Mouse (Mus musculus) midbrain, embryonic 11.5 days (tissue): Measurements from ENCODE around the gene Fip1l1. TPM values are rescaled to one million over a fixed set of nuclear protein-coding genes. Genes with fewer than 3 reads are reported as not detected.

Source experiments
- ATAC-seq: fragments of 200-750 bp; cut with Nextera tagmentation; 2 replicates; pipeline ENCODE4 v1.8.0; 2017; ENCODE audit warnings: moderate TSS enrichment, moderate library complexity; ENCODE audit not compliant: low FRiP score
- DNase-seq: peaks from one replicate; pipeline ENCODE4 v3.0.0; 2015; ENCODE audit warnings: low spot score; ENCODE audit errors: missing footprints
- H3K27ac ChIP-seq: fragments of 300-500 bp; sonication (generic); 2 replicates; pipeline ENCODE4 v1.5.1; 2014; ENCODE audit warnings: low read depth, low read length
- H3K27me3 ChIP-seq: fragments of 300-500 bp; sonication (generic); 2 replicates; pipeline ENCODE4 v1.6.1; 2014; ENCODE audit warnings: mild to moderate bottlenecking, low read length, moderate library complexity, mixed read lengths; ENCODE audit not compliant: control insufficient read depth, insufficient read depth
- H3K36me3 ChIP-seq: fragments of 300-500 bp; sonication (generic); 2 replicates; pipeline ENCODE4 v1.6.1; 2014; ENCODE audit warnings: mild to moderate bottlenecking, low read length, moderate library complexity, mixed read lengths; ENCODE audit not compliant: control insufficient read depth, insufficient read depth
- H3K4me1 ChIP-seq: fragments of 300-500 bp; sonication (generic); 2 replicates; pipeline ENCODE4 v1.6.1; 2014; ENCODE audit warnings: low read length; ENCODE audit not compliant: control insufficient read depth, insufficient read depth
- H3K4me2 ChIP-seq: fragments of 300-500 bp; sonication (generic); 2 replicates; pipeline ENCODE4 v1.6.1; 2014; ENCODE audit warnings: mild to moderate bottlenecking, moderate library complexity
- H3K4me3 ChIP-seq: fragments of 300-500 bp; sonication (generic); 2 replicates; pipeline ENCODE4 v1.5.1; 2014; ENCODE audit warnings: low read depth, low read length
- H3K9ac ChIP-seq: fragments of 300-500 bp; sonication (generic); 2 replicates; pipeline ENCODE4 v1.6.1; 2014; ENCODE audit warnings: low read length
- H3K9me3 ChIP-seq: fragments of 300-500 bp; sonication (generic); 2 replicates; pipeline ENCODE4 v1.6.1; 2016; ENCODE audit warnings: low read length; ENCODE audit not compliant: control insufficient read depth
- WGBS: fragments of 180-500 bp; shearing (Covaris S2); extraction: QIAGEN DNeasy Blood & Tissue Kit; methylation state at CpG from one replicate; pipeline ENCODE4 v1.1.7; 2014; 5-methylcytosine and 5-hydroxymethylcytosine counted together
- polyA plus RNA-seq: library from polyadenylated mRNA; unstranded; fragments of >200 nt; fragmentation: Nextera tagmentation; extraction: Ambion mirVana; gene quantifications from 2 replicates; pipeline ENCODE4 v1.2.1, GENCODE M21; 2014

Fip1l1 gene
- polyA plus RNA-seq, 1 experiment from 2014 or later: 89.1 TPM

DNA sequence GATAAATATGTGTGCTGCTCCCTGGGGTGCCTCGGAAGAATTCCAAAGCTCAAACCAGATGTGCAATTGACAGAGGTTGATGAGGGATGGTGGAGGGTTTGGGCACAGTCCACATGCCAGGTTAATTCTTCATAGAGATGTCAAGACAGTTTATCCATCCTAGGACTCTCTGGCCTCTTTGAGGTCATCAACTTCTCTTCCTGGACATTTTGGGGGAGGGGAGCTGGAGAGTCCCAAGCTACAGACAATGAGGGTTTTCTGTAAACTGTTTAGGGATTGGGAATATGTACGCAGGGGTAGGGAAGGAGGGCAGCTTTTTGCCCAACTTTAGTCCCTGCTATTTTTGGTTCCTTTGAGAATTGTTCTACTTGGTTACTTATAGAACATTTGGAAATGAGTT, 107.0 kb downstream of the Fip1l1 start:
- no peaks in the 10 kb centered on the region for H3K4me1 ChIP-seq
- WGBS: 89% methylated on average over 2 of the region's 2 CpGs
- H3K9ac ChIP-seq: no peak overlapping the region
- H3K9me3 ChIP-seq: no peaks in the 10 kb centered on the region
- peak; percentile 69 for DNase-seq
- no peaks in the 10 kb centered on the region for H3K27me3 ChIP-seq
- H3K27ac ChIP-seq: no peak overlapping the region
- no peak overlapping the region for H3K4me3 ChIP-seq
- H3K36me3 ChIP-seq: no peaks in the 10 kb centered on the region
- no peak for ATAC-seq
- H3K4me2 ChIP-seq: no peak overlapping the region

DNA sequence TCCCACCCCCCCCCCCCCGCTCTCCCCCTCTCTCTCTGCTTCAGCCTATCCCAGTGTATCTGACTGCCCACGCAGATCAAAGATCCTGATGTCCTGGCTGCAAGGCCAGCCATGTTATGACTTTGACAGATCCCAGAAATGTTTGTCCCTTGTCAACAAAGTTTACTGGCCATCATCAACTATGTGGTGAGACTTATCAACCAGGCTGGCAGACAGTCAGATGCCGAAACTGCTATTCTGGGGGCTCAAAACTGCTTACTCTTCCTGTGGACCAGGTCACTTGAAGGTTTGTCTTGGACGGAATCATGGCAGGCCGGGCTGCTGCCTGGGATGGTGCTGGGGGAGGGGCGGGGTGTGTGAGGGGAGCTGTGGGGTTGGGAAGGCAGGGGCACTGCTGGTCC, 112.3 kb downstream of the Fip1l1 start:
- Histone ChIP-seq H3K9me3 (no peaks in the 10 kb centered on the region), H3K27me3 (no peaks in the 10 kb centered on the region), H3K4me2 (no peak overlapping the region), H3K4me3 (no peak overlapping the region), H3K9ac (no peak overlapping the region), H3K4me1 (no peaks in the 10 kb centered on the region), H3K36me3 (no peaks in the 10 kb centered on the region), H3K27ac (no peak overlapping the region)
- ATAC-seq (no peak), DNase-seq (no peak)
- WGBS: 62% methylated on average over 5 of the region's 6 CpGs

DNA sequence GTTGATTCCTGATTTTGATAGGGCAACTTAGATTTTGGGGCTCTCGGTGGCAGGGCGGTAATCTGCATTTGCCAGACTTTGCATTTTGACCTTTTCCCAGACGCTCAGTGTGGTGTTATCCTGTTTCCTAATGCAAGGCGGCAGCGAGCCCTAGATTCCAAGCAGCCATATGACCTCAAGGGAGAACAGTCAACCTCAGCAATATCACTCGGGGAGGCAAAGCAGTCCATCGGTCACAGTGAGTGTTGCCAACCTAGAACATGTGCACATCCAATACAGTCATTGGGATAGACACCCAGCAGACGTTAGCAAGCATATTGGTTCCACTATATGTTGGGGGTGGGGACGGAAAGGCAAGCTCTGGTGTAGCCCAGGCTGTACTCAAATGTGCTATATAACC, 113.0 kb downstream of the Fip1l1 start:
- Histone ChIP-seq H3K4me3 (no peak overlapping the region), H3K27me3 (no peaks in the 10 kb centered on the region), H3K4me1 (no peaks in the 10 kb centered on the region), H3K9me3 (no peaks in the 10 kb centered on the region), H3K36me3 (no peaks in the 10 kb centered on the region), H3K27ac (no peak overlapping the region), H3K4me2 (no peak overlapping the region), H3K9ac (no peak overlapping the region)
- ATAC-seq (no peak), DNase-seq (peak; percentile 39)
- WGBS: 84% methylated on average over 9 of the region's 9 CpGs

Other genes with a start within 250 kb of the Fip1l1 start
- 12.4 and 15.5 TPM in 2 replicates for gene Scfd2, start 3.7 kb upstream of the Fip1l1 start, polyA plus RNA-seq
- gene Lnx1, start 167.5 kb downstream of the Fip1l1 start, polyA plus RNA-seq: 0.51 and 0.74 TPM in 2 replicates